Mouse (Mus musculus): Measurements from ENCODE around the gene Map3k5.
A peak's percentile ranks its signal among the peaks of the same experiment; 100 is the strongest.

GRCm38 (mm10) chr10:19934384-19935294, at the start of gene Map3k5:
- TF ChIP-seq POLR2A (IDR thresholded peaks at IDR 0.05; ENCODE audit: borderline replicate concordance, extremely low read depth, insufficient read depth, insufficient read length, poor library complexity, severe bottlenecking) (no peak), CTCF (IDR thresholded peaks at IDR 0.05; ENCODE audit: borderline replicate concordance, extremely low read depth, insufficient read depth, insufficient read length) (peak; percentile 21; the same call in 1 of the 2 replicates)
